Mouse (Mus musculus) myocyte (in vitro differentiated cells): Measurements from ENCODE around the gene Mast4.

ENCODE experiments used
- CEBPB ChIP-seq: IDR thresholded peaks from 2 replicates; pipeline ENCODE4 v1.6.1; 2011; ENCODE audit warnings: mild to moderate bottlenecking, moderate library complexity; ENCODE audit not compliant: poor library complexity, insufficient read depth, severe bottlenecking
- E2F4 ChIP-seq: IDR thresholded peaks from one replicate; pipeline ENCODE4 v1.6.1; 2011; ENCODE audit warnings: mild to moderate bottlenecking, control low read depth, moderate library complexity; ENCODE audit not compliant: insufficient read depth
- POLR2A ChIP-seq: IDR thresholded peaks from one replicate; pipeline ENCODE4 v1.6.1; 2011; ENCODE audit warnings: low read depth, mild to moderate bottlenecking, control low read depth, moderate library complexity; ENCODE audit not compliant: insufficient read length
- POLR2AphosphoS2 ChIP-seq: IDR thresholded peaks from one replicate; pipeline ENCODE4 v1.6.1; 2011; ENCODE audit warnings: low read depth, control low read depth; ENCODE audit not compliant: insufficient read length
- USF1 ChIP-seq: IDR thresholded peaks from one replicate; pipeline ENCODE4 v1.6.1; 2011; ENCODE audit warnings: low read depth, mild to moderate bottlenecking, control low read depth, moderate library complexity

DNA sequence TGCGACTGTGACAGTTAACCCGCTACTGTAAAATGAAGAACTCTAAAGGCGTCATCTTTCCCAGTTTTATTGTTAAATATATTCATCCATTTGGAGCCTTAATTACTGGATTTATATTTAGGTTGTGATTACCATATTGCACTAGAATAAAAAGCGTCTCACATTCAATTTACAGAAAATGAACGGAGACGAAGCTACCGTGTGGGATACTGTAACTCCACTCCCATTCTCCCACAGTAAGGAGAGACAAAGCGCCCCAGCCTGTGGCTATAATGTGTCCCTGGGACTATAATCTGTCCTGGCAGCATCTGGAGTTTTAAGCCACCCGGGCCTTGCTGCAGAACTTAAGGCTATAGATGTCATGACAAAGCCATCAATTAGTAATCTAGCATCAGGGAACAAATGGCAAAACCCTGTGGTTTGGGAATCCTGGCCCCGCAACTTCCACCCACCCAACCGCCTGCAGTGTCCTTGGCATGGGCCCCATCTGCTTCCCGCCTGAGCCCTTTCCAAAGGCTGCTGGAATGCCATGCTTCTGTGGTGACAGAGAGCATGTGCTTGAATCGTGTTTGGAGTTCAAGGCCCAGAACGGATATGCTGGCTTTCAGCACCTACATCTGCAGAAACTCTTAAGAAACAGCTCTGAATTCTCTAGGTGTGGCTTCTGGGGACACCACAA is 459.7 kb downstream of the Mast4 start:
- TF ChIP-seq POLR2A (no peak), E2F4 (no peak), USF1 (no peak), CEBPB (no peak), POLR2AphosphoS2 (no peak)
